Mouse (Mus musculus) left cerebral cortex, adult 8-10 months (tissue): ENCODE data around the gene Cntd1. TPM values are rescaled to one million over a fixed set of nuclear protein-coding genes. Genes with fewer than 3 reads are reported as not detected.
A peak's percentile ranks its signal among the peaks of the same experiment; 100 is the strongest.

Source experiments
- DNase-seq, 2 experiments: peaks; one replicate each; pipeline ENCODE4 v3.0.0; 2022; ENCODE audit warnings: low spot score in 2 of 2
- total RNA-seq, 4 experiments: library from RNA; stranded (reverse); gene quantifications; 2 replicates each; pipeline ENCODE4 v1.2.4; 2022

Cntd1 gene
- total RNA-seq, 4 experiments from 2014 or later = 0.25 to 0.55 (median 0.35) TPM

- peak; percentile 71 to 76 for DNase-seq
These were observed 25.0 kb upstream of the Cntd1 start, which contains the start of gene Vps25 for GRCm38 (mm10) chr11:101253613-101254389. Vps25 (plus strand) TSS chr11:101253707.

- no peak for DNase-seq
These were observed 22.7 kb upstream of the Cntd1 start for GRCm38 (mm10) chr11:101255826-101256775.

- peak; percentile 42 to 83 for DNase-seq
These were observed 19.5 kb upstream of the Cntd1 start for GRCm38 (mm10) chr11:101259261-101259712.

GRCm38 (mm10) chr11:101259948-101260825 is 18.6 kb upstream of the Cntd1 start, which contains the start of gene Wnk4:
Wnk4 (plus strand) TSS chr11:101260567.
- DNase-seq = no peak

- DNase-seq = no peak
These were observed 17.9 kb upstream of the Cntd1 start for GRCm38 (mm10) chr11:101260826-101261380.

- DNase-seq = no peak
These were observed 16.4 kb upstream of the Cntd1 start for GRCm38 (mm10) chr11:101262272-101262967.

- DNase-seq = no peak
These were observed 15.4 kb upstream of the Cntd1 start for GRCm38 (mm10) chr11:101263138-101263988.

GRCm38 (mm10) chr11:101263989-101264280 is 14.9 kb upstream of the Cntd1 start:
- no peak for DNase-seq

- no peak for DNase-seq
These were observed 13.8 kb upstream of the Cntd1 start for GRCm38 (mm10) chr11:101264954-101265471.

GRCm38 (mm10) chr11:101265906-101266305 is 12.9 kb upstream of the Cntd1 start:
- no peak for DNase-seq

- no peak for DNase-seq
These were observed 9.2 kb upstream of the Cntd1 start for GRCm38 (mm10) chr11:101269577-101270116.

- no peak for DNase-seq
These were observed 6.4 kb upstream of the Cntd1 start for GRCm38 (mm10) chr11:101272446-101272845.

GRCm38 (mm10) chr11:101275309-101275708 is 3.5 kb upstream of the Cntd1 start:
- DNase-seq = no peak

- no peak for DNase-seq
These were observed 2.3 kb upstream of the Cntd1 start for GRCm38 (mm10) chr11:101276319-101277070.

- DNase-seq = no peak
These were observed 1.2 kb upstream of the Cntd1 start for GRCm38 (mm10) chr11:101277381-101278222.

- no peak for DNase-seq
These were observed 369 bp downstream of the Cntd1 start for GRCm38 (mm10) chr11:101279193-101279569.

- no peak for DNase-seq
These were observed 2.0 kb downstream of the Cntd1 start for GRCm38 (mm10) chr11:101280837-101281236.
